Mouse (Mus musculus) cerebellum, postnatal 4 days (tissue): ENCODE results near the gene Piwil4.

ENCODE experiments used
- DNase-seq, 2 experiments: peaks; one replicate each; pipeline ENCODE4 v3.0.0; 2022; ENCODE audit warnings: low spot score in 2 of 2, mixed read lengths in 1 of 2

Gene Piwil4

DNA sequence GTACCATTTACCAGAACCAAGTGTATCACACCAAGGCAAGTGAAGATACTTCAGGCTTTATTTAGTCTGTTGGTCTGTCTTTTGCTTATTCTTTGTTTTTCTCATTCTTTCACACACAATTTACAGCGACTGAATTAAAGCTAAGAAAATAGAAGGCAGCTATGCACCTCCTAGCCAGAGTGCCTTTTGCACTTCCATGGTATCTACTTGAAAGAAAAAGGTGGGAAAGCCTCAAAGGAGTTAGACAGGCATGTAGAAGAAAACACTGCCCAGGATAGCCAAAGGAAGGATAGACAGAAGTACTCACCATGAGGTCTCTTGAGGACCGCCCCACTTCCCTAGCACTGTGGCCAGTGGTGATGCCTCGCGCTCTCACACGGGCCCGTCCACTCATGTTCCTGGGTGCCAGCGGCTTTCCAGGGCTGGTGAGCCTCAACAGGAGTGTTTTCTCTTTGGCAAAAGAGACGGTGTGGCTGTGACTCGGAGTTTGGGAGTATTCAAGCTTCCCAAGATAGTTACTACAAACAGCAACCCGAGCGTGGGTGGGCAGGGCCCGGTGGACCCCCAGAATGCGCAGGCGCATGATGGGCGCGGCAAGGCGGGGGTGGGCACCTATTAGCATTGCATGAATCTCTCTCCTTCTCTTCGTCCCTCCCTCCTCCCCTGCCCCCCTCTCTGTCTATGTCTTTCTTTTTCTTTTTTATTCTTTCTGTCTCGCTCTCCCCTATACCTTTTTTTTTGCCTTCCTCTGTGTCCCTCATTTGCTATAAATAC lies at the start of gene Piwil4:
Piwil4 (minus strand) TSS at position 583 of the 774 bp plus-strand sequence.
- no peak for DNase-seq

DNA sequence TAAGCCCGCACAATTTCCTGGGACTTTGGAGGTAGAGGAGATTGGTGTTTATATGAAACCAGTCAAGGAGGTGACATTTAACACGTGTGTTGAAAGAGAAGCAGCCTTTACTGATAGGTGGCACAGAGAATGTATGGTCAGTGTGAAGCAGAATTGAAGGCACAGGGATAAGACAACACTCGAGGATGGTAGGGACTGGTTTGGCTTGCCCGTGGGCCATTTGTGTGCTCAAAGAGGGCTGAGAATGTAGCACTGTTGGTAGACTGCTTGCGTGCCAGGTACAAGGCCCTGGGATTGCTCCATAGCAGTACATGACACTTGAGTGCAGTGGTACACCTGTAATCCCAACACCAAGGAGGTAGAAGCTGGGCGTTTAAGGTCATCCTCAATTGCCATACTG lies 46.8 kb upstream of the Piwil4 start:
- no peak for DNase-seq

DNA sequence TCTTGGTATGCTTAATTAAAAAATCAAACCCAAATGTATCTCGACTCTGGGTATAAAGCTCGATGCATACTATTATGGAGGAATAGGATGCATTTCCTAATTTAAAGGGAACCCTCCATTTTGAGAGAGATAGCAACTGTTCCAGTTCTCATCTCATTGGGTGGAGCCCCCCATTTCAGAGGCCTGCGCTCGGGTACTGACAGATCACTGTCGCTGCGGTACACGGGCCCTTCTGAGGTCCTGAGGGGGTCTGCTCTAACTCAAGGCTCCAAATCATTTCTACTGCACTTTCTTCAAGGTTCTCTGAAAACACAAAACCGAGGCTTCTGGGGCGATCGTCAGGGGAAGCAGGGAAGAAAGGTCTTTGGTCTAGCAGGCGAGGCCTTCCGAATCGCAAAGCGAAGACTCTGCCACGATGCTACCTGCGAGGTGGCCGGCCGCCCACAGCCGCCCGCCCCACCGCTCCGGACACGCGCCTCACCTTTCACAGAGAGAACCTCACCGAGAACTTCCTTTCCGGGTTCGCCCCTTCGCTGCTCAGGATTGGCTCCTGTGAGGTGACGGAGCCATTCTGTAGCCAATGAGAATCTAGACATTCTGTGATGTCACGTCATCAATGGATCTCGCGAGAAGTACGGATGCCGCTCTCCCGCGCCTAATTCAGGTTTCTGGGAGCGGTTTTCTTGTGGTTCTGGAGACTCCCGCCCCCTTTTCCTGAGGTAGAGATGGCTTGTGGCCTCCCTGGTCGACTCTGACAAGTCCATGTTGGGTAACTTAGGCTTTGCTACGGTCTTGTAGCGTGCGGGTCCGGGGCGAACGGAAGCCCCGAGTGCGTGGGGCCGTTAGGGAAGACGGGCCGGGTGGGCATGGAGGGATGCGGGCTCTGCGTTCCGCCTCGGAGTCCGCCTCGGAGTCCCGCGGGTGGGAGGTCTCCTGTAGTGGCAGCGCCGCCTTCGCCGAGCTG lies 43.8 kb upstream of the Piwil4 start, which contains the start of the genes Mre11a and Ankrd49:
Mre11a (plus strand) TSS at position 616 of the 964 bp plus-strand sequence.
Ankrd49 (minus strand) TSS at position 818 of the 964 bp plus-strand sequence.
- DNase-seq, result peak; percentile 75 to 88

DNA sequence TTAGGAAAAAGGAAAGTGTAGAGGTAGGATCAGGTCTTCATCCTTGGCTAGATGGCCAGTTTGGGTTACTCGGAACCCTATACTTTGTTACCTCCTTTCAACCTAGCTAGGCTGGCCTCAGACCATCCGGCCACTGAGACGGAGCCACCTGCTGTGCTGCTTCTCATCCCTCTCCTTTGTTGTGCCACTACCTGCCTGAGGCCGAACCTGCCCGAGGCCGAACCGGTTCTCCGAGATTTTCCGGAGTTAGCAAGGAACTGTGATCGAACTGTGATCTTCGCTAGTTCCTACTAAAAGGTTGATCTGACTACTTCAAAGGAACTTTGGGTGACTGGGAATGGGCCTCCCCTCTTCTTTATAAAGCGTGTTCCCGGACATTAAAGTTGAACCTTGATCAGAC lies 37.8 kb upstream of the Piwil4 start:
- DNase-seq, result no peak

DNA sequence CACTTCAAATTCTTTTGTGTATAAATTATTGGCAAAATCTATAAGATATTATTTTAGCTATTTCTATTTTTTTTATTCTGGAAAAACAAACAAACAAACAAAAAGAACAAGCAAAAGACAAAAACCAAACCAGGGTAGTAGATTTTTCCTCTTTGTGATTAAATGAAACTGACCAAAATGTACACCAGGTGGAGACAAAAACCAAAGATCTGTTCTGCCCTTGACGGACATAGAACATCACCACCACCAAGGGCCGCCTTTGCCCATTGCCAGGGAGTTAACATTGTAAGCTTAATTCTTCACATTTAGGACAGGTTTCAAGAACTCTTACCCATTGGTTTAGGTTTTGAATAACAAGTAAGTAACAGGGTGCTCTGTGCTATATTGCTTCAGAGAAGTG lies 33.3 kb upstream of the Piwil4 start:
- DNase-seq, result no peak

DNA sequence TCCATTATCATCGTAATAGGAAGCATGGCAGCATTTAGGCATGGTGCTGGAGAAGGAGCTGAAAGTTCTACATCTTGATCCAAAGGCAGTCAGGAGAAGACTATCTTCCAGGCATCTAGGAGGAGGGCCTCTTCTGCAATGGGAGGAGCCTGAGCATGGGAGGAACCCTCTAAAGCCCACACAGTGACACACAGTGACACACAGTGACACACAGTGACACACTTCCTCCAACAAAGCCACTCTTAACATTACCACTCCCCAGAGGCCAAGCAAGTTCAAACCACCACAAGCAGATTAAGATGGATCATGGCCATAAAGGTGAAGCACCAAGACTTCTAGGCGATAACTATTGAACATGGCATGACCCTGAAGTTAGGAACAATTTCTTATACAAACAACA lies 31.5 kb upstream of the Piwil4 start:
- DNase-seq, result no peak

DNA sequence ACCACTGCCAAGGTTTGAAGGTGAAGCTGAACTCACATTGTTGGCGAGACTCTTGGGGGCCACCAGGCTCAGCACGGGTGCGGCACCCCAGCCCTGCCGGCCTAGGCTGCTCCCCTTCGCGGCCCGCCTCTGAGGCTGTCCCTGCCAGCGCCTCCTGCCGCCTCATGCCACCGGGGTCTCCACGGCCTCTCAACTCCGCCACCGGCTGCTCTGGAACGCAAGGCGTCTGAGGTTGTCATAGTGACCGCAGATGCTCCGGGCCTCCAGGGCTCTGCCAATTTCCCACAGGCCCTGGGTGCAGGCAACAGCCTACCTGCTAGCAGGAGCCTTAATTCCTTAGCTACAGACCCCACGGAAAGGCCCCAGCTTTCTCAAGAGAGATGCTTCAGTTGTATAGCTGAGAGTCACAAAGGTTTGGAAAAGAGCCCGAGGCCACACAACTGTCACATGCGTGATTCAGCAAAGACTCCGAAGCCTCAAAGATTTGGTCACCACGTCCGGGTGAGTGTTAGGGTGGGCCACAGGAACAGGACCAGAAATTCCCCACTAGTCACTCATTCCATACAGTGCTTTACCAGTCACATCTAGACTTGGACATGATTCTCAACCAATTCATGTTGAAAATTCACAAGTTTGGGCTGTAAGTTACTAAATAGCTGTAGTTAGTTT lies 30.4 kb upstream of the Piwil4 start, which contains the start of gene 1700012B09Rik:
1700012B09Rik (minus strand) TSS at position 228 of the 669 bp plus-strand sequence.
- no peak for DNase-seq

DNA sequence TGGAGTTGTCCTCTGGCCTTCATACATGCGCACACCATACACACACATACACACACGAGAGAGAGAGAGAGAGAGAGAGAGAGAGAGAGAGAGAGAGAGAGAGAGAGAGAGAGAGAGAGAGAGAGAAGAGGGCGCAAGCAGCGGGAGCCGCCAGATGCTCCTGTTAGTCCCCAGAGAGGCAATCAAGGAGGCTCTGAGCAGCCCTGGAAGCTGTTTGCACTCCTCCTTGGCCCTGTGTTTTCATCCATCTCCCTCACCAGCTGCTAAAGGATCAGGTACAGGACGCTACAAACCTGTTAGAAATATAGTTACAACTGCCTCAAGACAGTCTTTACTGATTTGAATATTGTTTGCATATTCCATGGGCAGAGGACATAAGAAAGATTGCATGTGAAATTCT lies 29.3 kb upstream of the Piwil4 start:
- DNase-seq, result no peak

DNA sequence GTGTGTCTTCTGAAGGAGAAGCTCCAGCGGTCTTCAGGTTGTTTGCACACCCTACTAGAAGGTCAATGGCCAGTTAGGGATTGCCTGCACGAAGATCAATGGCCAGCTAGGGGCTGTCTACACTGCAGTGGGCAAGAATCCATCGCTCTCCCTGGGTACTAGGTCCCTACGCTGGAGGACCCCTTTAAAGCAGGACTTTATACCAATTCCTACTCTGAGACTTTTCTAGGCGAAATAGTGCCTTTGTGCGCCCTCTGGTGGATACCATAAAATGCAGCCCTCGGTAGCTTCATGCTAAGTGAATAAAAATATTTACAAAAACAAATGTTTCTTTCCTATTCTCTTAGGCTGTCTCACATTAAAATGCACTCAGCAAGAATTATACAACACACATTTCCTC lies 24.2 kb upstream of the Piwil4 start:
- peak in 1 of 2 experiments; percentile 52 for DNase-seq

DNA sequence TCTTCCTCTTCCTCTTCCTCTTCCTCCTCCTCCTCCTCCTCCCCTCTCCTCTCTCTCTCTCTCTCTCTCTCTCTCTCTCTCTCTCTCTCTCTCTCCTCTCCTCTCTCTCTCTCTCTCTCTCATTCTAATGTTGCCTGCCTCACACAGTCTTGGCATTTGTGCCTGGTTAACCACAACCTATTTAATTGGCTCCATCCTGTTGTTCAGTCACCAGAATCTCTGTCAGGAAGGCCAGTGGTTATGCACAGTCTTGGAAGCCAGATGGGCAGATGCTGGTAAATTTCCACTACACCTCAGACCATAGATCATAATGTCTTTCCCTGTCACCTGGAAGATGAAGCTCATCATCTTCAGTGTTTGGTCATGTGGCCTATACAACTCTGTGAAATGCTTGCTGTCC lies 18.7 kb upstream of the Piwil4 start:
- no peak for DNase-seq

DNA sequence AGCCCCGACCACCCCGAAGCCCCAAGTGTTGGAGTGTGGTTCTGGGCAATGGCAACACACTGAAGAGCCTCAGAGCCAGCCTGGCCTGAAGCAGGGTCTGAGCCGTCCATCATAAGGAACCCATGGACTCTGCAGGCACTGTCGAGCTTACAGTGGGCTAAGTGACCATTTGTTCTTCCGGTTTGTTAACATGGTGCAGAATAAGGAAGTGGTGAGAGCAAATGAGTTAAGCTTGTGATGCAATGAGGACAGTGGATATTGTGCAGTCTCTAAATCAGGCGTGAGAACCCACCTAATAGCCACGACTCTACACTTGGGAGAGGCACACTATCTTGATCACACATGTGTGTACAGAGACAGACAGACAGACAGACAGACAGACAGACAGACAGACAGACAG lies 18.1 kb upstream of the Piwil4 start:
- DNase-seq, result no peak

DNA sequence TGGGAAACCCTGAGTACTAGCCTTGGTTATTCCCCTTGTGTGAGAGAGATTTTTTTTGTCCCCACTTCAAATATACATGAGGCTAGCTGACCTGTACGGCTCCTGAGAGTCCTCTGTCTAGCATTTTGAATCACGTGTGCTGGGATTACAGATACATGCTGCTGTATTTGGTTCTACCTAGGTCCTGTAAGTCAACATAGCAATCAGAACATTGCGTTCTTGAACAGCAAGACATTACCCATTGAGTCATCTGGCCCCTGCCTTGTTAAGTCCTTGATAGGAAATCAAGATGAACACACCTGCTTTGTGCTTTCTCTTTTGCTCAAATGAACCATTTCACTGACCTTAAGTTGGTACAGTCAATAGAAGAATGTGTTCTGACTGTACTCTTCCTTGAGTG lies 13.9 kb upstream of the Piwil4 start:
- no peak for DNase-seq

DNA sequence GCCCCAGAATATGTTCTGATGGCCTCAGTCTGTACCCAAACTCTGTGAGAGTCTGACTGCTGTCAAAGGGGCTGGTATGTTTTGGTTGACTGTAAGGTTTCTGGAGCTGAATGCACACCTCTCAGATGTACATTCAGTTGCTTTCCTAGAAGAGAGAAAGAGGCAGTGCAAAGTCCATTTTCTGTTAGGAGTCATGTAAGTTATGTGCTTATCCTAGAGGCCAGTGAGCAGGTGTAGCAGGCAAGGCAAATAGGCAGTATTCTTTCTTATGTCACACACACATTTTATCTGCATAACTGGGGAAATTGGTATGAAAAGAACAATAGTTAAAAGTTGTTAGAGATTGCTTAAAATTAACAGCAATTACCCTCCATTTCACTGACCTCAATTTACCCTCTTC lies 13.4 kb upstream of the Piwil4 start:
- no peak for DNase-seq

DNA sequence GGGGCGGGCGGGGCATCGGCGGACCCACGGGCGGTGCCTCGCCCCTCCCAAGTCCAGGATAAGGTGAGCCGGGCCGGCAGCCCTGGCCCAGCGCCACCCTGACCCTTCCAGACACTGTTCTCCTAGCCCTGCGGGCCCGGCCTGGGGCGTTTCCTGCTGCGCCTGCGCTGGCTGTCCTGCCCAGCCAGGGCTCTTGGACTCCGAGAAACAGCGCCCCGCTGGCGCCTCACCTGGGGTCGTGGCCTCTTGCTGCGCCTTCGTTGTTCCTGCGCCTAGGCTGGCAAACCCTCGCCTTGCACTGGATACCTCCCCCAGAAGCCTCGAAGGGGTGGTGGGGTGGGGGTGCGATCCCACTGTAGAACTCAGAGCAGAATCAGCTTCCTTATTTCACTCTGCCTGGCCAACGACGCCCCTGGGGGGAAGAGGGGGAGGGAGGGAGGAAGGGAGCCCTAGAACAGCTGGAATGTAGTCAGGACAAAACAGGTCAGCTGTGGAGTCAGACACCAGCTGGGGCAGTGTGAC lies 11.5 kb upstream of the Piwil4 start, which contains the start of gene Fut4:
Fut4 (minus strand) TSS at position 393 of the 522 bp plus-strand sequence.
- DNase-seq, result peak in 1 of 2 experiments; percentile 24

DNA sequence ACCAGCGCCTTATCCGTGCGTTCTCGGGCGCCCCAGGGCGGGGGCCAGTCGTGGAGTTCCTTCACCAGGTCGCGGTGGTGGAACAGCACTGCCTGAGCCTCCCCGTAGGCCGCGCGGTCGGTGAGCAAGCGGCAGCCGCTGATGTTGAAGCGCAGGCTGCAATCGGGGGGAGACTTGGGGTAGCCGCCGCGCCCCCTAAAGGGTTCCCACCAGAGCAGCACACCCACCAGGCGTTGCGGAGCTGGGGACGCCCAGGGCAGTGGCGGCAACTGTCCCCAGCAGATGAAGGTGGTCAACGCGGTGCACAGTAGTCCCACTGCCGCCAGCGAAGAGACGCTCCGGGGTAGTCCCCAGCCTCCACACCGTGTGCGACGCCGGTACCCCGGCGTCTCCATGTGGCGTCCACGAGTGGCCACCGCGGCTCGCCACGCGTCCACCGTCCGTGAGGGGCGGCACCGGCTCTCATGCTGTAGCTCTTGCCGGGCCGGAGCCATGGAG lies 11.0 kb upstream of the Piwil4 start:
- peak in 1 of 2 experiments; percentile 16 for DNase-seq

DNA sequence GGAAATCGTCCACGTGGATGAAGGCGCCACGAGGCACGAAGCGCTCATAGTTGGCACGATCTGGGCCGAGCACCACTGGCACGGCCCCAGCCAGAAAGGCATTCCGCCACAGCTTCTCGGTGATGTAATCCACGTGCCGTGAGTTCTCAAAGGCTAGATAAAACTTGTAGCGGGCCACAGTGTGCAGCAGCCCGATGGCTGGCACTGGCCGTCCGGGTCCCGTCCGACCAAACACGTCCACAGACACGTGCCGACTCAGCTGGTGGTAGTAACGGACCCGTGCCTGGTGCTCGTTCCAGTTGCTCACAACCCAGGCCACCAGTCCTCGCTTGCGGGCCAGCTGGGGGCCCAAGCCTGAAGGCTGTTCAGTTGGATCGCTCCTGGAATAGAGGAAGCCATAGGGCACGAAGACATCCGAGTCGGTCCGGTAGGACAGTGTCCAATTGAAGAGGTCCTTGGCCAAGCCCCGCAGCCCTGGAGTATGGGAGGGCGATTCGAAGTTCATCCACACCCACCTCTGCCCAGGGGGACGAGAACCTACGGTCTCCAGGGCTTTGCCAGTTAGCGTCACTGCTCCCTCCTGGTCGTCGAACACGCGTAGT lies 10.5 kb upstream of the Piwil4 start:
- peak in 1 of 2 experiments; percentile 4 for DNase-seq

DNA sequence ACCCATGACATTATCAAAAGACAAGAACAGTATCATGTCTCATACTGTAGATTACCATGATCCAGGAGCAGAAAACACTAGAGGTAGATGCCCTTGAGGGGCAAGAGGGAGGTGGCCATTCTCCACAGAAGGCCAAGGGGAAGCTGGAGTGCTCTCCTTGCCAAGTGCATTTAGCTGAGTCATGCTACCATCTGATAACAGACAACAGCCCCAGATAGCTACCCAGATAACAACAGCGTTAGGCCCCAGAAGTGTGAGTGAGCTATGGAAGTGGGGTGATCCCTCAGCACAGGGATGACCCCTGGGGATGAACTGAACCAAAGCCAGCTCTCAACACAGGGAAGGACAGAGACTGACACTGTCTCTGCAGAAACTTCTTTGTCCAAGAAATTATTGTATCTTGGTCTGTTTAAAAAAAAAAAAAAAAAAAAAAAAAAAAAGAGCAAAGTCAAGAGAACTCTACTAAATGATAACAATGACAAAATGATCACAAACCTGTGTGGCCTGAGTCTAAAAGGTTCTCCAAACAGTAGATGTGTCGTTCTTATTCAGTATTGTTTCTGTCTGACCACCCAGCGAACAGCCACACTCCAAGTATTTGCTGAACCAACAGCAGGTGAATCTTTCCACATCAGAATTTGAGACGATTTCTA lies 909 bp downstream of the Piwil4 start:
- no peak for DNase-seq

DNA sequence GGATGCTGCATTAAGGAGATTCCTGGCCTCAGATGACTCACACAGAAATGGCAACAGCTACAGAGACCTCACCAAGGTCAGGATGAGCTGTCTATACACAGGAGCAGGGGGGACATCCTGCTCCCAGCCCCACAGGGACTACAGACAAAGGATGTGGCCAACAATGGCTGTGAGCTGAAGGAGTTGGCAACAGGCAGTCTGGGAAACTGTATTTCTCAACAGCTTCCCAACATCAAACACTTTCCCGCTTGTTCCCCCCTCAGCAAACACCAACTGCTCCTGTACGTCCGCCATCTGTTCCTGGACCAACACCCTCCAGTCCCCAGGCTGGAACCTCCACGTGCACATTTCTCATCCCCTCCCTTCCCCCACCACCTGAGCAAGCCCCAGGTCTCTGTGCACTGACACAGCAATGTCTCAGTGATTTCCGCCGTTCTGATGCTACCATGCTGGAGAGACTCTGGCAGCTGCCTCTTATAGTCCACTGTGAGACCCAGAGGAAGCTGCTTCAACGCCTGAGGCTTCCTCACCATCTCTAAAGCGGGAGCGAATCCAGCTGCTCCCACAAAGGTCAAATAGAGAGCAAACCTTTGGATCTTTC lies 9.5 kb downstream of the Piwil4 start:
- DNase-seq, result peak in 1 of 2 experiments; percentile 6

DNA sequence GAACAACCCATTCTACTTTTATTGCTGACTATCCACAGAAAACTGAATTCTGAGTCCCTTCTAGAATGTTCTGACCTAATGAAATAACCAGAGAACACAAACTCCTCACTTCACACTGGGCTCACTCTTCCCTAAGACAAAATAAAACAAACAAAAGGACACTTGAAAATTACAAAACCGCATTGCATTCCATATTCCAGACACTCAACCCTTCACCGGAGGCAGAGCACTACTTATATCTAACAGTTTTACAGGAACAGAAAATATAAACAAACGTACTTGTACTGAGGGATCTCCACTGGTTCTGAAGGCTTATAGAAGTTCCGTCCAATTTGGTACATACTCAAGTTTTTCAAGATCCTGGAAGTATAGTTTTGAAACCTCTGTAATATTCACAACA lies 12.2 kb downstream of the Piwil4 start:
- no peak for DNase-seq

DNA sequence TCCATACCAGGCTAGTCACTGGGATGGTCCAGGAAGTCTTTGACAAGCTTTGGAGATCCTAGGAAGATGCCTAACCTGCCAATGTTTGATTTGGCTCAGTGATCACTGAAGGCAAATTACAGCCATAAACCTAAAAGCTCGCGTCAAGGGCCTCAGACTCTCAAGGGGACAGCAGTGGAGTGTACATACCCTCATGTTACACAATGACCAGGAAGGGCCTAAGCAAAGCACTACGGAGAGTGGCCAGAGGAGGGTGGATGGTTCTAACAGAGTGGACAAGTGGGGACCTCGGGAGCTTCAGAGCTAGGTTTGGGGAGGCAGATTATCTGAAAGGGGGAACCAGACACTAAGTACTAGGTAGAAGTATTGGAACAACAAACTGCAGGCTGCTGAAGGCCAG lies 13.9 kb downstream of the Piwil4 start:
- DNase-seq, result no peak
